Mouse (Mus musculus): ENCODE measurements around the gene Plcb1. TPM values are rescaled to one million over a fixed set of nuclear protein-coding genes. Genes with fewer than 3 reads are reported as not detected.
"Not testable (repeated sequence)": the region's sequence is repeated elsewhere in the genome, so short reads cannot be mapped to it uniquely, and the experiment has no call there.

Gene Plcb1
- total RNA-seq, 2 experiments from 2014 or later, result 180 to 200 TPM

- DNase-seq (ENCODE audit: low spot score in 2 of 2), result peak; percentile 65 to 81
- intact Hi-C loops (cut with DNase I), result loop anchor here (1.0 to 10.0 kb wide), 3 partner anchors 309 to 538 kb away; partner anchors contain the start of gene Plcb1
Observed at GRCm38 (mm10) chr2:135323955-135324302, 538.1 kb downstream of the Plcb1 start.

- peak in 1 of 2 experiments; percentile 46 for DNase-seq (ENCODE audit: low spot score in 2 of 2)
- intact Hi-C loops (cut with DNase I), result loop anchor here (5.0 to 10.0 kb wide), 3 partner anchors 314 to 646 kb away; no protein-coding TSS in a partner anchor
Observed at GRCm38 (mm10) chr2:135328756-135329155, 542.9 kb downstream of the Plcb1 start.

- intact Hi-C loops (cut with DNase I), result loop anchor here (2.0 to 10.0 kb wide), 4 partner anchors 315 to 781 kb away; no protein-coding TSS in a partner anchor
- peak; percentile 64 to 84 for DNase-seq (ENCODE audit: low spot score in 2 of 2)
Observed at GRCm38 (mm10) chr2:135329782-135330545, 544.1 kb downstream of the Plcb1 start.

GRCm38 (mm10) chr2:135331868-135332267, 546.0 kb downstream of the Plcb1 start:
- DNase-seq (ENCODE audit: low spot score in 2 of 2), result no peak
- intact Hi-C loops (cut with DNase I), result loop anchor here (2.0 kb wide), 1 partner anchor 783 kb away; no protein-coding TSS in a partner anchor

- intact Hi-C loops (cut with DNase I), result no loop called here
- no peak for DNase-seq (ENCODE audit: low spot score in 2 of 2)
Observed at GRCm38 (mm10) chr2:135356311-135356710, 570.4 kb downstream of the Plcb1 start.

- DNase-seq (ENCODE audit: low spot score in 2 of 2), result peak; percentile 53 to 66
- intact Hi-C loops (cut with DNase I), result loop anchor here (2.0 kb wide), 1 partner anchor 595 kb away; no protein-coding TSS in a partner anchor
Observed at GRCm38 (mm10) chr2:135361798-135362197, 575.9 kb downstream of the Plcb1 start.

GRCm38 (mm10) chr2:135362948-135363347, 577.1 kb downstream of the Plcb1 start:
- intact Hi-C loops (cut with DNase I), result loop anchor here (2.0 kb wide), 1 partner anchor 594 kb away; no protein-coding TSS in a partner anchor
- DNase-seq (ENCODE audit: low spot score in 2 of 2), result no peak

GRCm38 (mm10) chr2:135370259-135370835, 584.5 kb downstream of the Plcb1 start:
- intact Hi-C loops (cut with DNase I), result no loop called here
- DNase-seq (ENCODE audit: low spot score in 2 of 2), result no peak

- DNase-seq (ENCODE audit: low spot score in 2 of 2); intact Hi-C loops (cut with DNase I): not testable (repeated sequence)
Observed at GRCm38 (mm10) chr2:135380796-135381195, 594.9 kb downstream of the Plcb1 start.

GRCm38 (mm10) chr2:135381396-135381795, 595.5 kb downstream of the Plcb1 start:
- intact Hi-C loops (cut with DNase I), result no loop called here

GRCm38 (mm10) chr2:135387990-135388389, 602.1 kb downstream of the Plcb1 start:
- peak in 1 of 2 experiments; percentile 16 for DNase-seq (ENCODE audit: low spot score in 2 of 2)
- intact Hi-C loops (cut with DNase I), result loop anchor here (2.0 to 5.0 kb wide), 2 partner anchors 539 to 569 kb away; no protein-coding TSS in a partner anchor

More at GRCm38 (mm10) chr2:135381396-135381795, 595.5 kb downstream of the Plcb1 start:
- no peak for DNase-seq (ENCODE audit: low spot score in 2 of 2)

- DNase-seq (ENCODE audit: low spot score in 2 of 2), result no peak
- intact Hi-C loops (cut with DNase I), result no loop called here
Observed at GRCm38 (mm10) chr2:135394698-135395097, 608.8 kb downstream of the Plcb1 start.

- no peak for DNase-seq (ENCODE audit: low spot score in 2 of 2)
- intact Hi-C loops (cut with DNase I), result no loop called here
Observed at GRCm38 (mm10) chr2:135396375-135396774, 610.5 kb downstream of the Plcb1 start.

- intact Hi-C loops (cut with DNase I), result no loop called here
- no peak for DNase-seq (ENCODE audit: low spot score in 2 of 2)
Observed at GRCm38 (mm10) chr2:135397970-135398369, 612.1 kb downstream of the Plcb1 start.

GRCm38 (mm10) chr2:135399760-135400159, 613.9 kb downstream of the Plcb1 start:
- no peak for DNase-seq (ENCODE audit: low spot score in 2 of 2)
- intact Hi-C loops (cut with DNase I), result no loop called here

GRCm38 (mm10) chr2:135402916-135403315, 617.0 kb downstream of the Plcb1 start:
- no peak for DNase-seq (ENCODE audit: low spot score in 2 of 2)
- intact Hi-C loops (cut with DNase I), result no loop called here

GRCm38 (mm10) chr2:135403344-135403743, 617.5 kb downstream of the Plcb1 start:
- intact Hi-C loops (cut with DNase I), result no loop called here
- no peak for DNase-seq (ENCODE audit: low spot score in 2 of 2)

GRCm38 (mm10) chr2:135404095-135404494, 618.2 kb downstream of the Plcb1 start:
- intact Hi-C loops (cut with DNase I), result no loop called here
- no peak for DNase-seq (ENCODE audit: low spot score in 2 of 2)

GRCm38 (mm10) chr2:135409418-135410097, 623.7 kb downstream of the Plcb1 start:
- no peak for DNase-seq (ENCODE audit: low spot score in 2 of 2)
- intact Hi-C loops (cut with DNase I), result no loop called here

- no peak for DNase-seq (ENCODE audit: low spot score in 2 of 2)
- intact Hi-C loops (cut with DNase I), result no loop called here
Observed at GRCm38 (mm10) chr2:135411675-135412074, 625.8 kb downstream of the Plcb1 start.

Data from left cerebral cortex, postnatal 25 days (tissue).